16 mouse cellular contexts compared by ENCODE assay signal in genomic region chr3:49880496-49880895, GRCm38 (mm10).
A peak's percentile ranks its signal among the peaks of the same experiment; 100 is the strongest.
DNase-seq lines count a peak whose midpoint lies in the region; ATAC-seq lines count a peak whose summit lies in the region.
"Had no signal": no experiment of that assay in that cellular context is flagged by ENCODE, and none has a peak within 500 bp of the region (broad histone marks: within the 10 kb centered on the region; RNA-seq: fewer than 3 reads in every experiment).

No protein-coding gene starts in this region.

- H3K4me2 ChIP-seq in midbrain, embryonic 11.5 days: no peak overlapping the region
- H3K4me2 ChIP-seq in midbrain, embryonic 15.5 days: no peak overlapping the region
- H3K4me2 ChIP-seq in midbrain, embryonic 14.5 days (ENCODE audit: low read length): no peak overlapping the region
- H3K4me2 ChIP-seq: embryonic facial prominence, embryonic 13.5 days; forebrain, embryonic 13.5 days; heart, embryonic 12.5 days had no signal

- no peak for ATAC-seq in cerebellum, adult (ENCODE audit: insufficient number of reproducible peaks, low FRiP score, low TSS enrichment)
- peak; percentile 79 for ATAC-seq in midbrain, embryonic 11.5 days (ENCODE audit: low FRiP score)
- no peak for ATAC-seq in midbrain, embryonic 15.5 days (replicated peaks)
- no peak; the same call in 1 of the 2 replicates for ATAC-seq in midbrain, embryonic 14.5 days (ENCODE audit: low FRiP score, low TSS enrichment)
- ATAC-seq: forebrain, embryonic 13.5 days; forebrain, postnatal 0 days had no signal

- H3K36me3 ChIP-seq in midbrain, embryonic 11.5 days (ENCODE audit: control insufficient read depth, insufficient read depth, low read length): no peaks in the 10 kb centered on the region
- no peaks in the 10 kb centered on the region for H3K36me3 ChIP-seq in midbrain, embryonic 15.5 days (replicated peaks)
- H3K36me3 ChIP-seq in midbrain, embryonic 14.5 days (ENCODE audit: control insufficient read depth, insufficient read depth, low read length): no peaks in the 10 kb centered on the region
- H3K36me3 ChIP-seq in heart, embryonic 10.5 days: no peaks in the 10 kb centered on the region
- H3K36me3 ChIP-seq: embryonic facial prominence, embryonic 13.5 days; heart, embryonic 12.5 days had no signal

- DNase-seq in cerebellum, postnatal 14 days: peak; percentile 30 to 34
- DNase-seq in midbrain, embryonic 11.5 days (ENCODE audit: low spot score, missing footprints): no peak
- DNase-seq in midbrain, embryonic 14.5 days: peak; percentile 57
- DNase-seq in heart, embryonic 10.5 days (ENCODE audit: low spot score): no peak
- no peak for DNase-seq in layer of hippocampus, adult 9-10 months (ENCODE audit: low spot score)
- DNase-seq: adrenal gland, postnatal 10 days; cerebellum, adult 18-20 months; cerebellum, postnatal 25 days; forebrain, postnatal 0 days; gastrocnemius, postnatal 14 days; heart, adult 2 months had no signal

- peaks cover 2% of the 10 kb centered on the region; the same call in 1 of the 2 replicates for H3K4me1 ChIP-seq in midbrain, embryonic 11.5 days (ENCODE audit: control insufficient read depth, insufficient read depth, low read length)
- H3K4me1 ChIP-seq in midbrain, embryonic 15.5 days: no peaks in the 10 kb centered on the region
- H3K4me1 ChIP-seq in midbrain, embryonic 14.5 days (ENCODE audit: control insufficient read depth, insufficient read depth, low read length): no peaks in the 10 kb centered on the region
- peaks cover 3% of the 10 kb centered on the region; the same call in 1 of the 2 replicates for H3K4me1 ChIP-seq in heart, embryonic 10.5 days
- H3K4me1 ChIP-seq: embryonic facial prominence, embryonic 13.5 days; forebrain, embryonic 13.5 days; heart, embryonic 12.5 days had no signal

- no peak overlapping the region for H3K9ac ChIP-seq in midbrain, embryonic 11.5 days (ENCODE audit: low read length)
- H3K9ac ChIP-seq in midbrain, embryonic 15.5 days: no peak overlapping the region
- H3K9ac ChIP-seq in midbrain, embryonic 14.5 days (replicated peaks; ENCODE audit: low read length): no peak overlapping the region
- H3K9ac ChIP-seq: embryonic facial prominence, embryonic 13.5 days; forebrain, embryonic 13.5 days; forebrain, postnatal 0 days; heart, embryonic 12.5 days had no signal

- H3K27ac ChIP-seq in midbrain, embryonic 11.5 days (ENCODE audit: low read depth, low read length): no peak overlapping the region
- no peak overlapping the region for H3K27ac ChIP-seq in midbrain, embryonic 15.5 days
- no peak overlapping the region for H3K27ac ChIP-seq in midbrain, embryonic 14.5 days (replicated peaks; ENCODE audit: low read depth, low read length)
- H3K27ac ChIP-seq in heart, embryonic 10.5 days: no peak overlapping the region
- H3K27ac ChIP-seq: embryonic facial prominence, embryonic 13.5 days; forebrain, embryonic 13.5 days; heart, adult 2 months had no signal

- H3K9me3 ChIP-seq in midbrain, embryonic 11.5 days (ENCODE audit: control insufficient read depth, low read length): no peaks in the 10 kb centered on the region
- no peaks in the 10 kb centered on the region for H3K9me3 ChIP-seq in midbrain, embryonic 15.5 days
- H3K9me3 ChIP-seq in midbrain, embryonic 14.5 days (ENCODE audit: control insufficient read depth, low read length): no peaks in the 10 kb centered on the region
- no peaks in the 10 kb centered on the region for H3K9me3 ChIP-seq in heart, embryonic 10.5 days
- H3K9me3 ChIP-seq: embryonic facial prominence, embryonic 13.5 days; forebrain, embryonic 13.5 days; heart, embryonic 12.5 days had no signal

- no peak overlapping the region for H3K4me3 ChIP-seq in midbrain, embryonic 11.5 days (ENCODE audit: low read depth, low read length)
- H3K4me3 ChIP-seq in midbrain, embryonic 15.5 days: no peak overlapping the region
- no peak overlapping the region for H3K4me3 ChIP-seq in midbrain, embryonic 14.5 days (replicated peaks; ENCODE audit: low read depth, low read length)
- H3K4me3 ChIP-seq in heart, embryonic 10.5 days: no peak overlapping the region
- H3K4me3 ChIP-seq: embryonic facial prominence, embryonic 13.5 days; forebrain, embryonic 13.5 days; heart, adult 2 months; heart, embryonic 12.5 days had no signal

- H3K27me3 ChIP-seq in midbrain, embryonic 11.5 days (ENCODE audit: control insufficient read depth, insufficient read depth, low read length): no peaks in the 10 kb centered on the region
- no peaks in the 10 kb centered on the region for H3K27me3 ChIP-seq in midbrain, embryonic 15.5 days (replicated peaks)
- no peaks in the 10 kb centered on the region for H3K27me3 ChIP-seq in midbrain, embryonic 14.5 days (ENCODE audit: control insufficient read depth, insufficient read depth, low read length)
- no peaks in the 10 kb centered on the region for H3K27me3 ChIP-seq in heart, embryonic 10.5 days (ENCODE audit: insufficient read depth, poor library complexity, severe bottlenecking)
- H3K27me3 ChIP-seq: embryonic facial prominence, embryonic 13.5 days; forebrain, embryonic 13.5 days; heart, embryonic 12.5 days had no signal

Comparison
In these comparisons a context has a peak if more than half of its experiments do, and no peak if none do; other contexts are left out.
1. DNase-seq: peak in cerebellum, postnatal 14 days (2 of 2) and midbrain, embryonic 14.5 days (single experiment); none in midbrain, embryonic 11.5 days (single experiment), heart, embryonic 10.5 days (single experiment) and layer of hippocampus, adult 9-10 months (single experiment).